Mouse (Mus musculus): ENCODE results near the gene Slc6a19. TPM values are rescaled to one million over a fixed set of nuclear protein-coding genes. Genes with fewer than 3 reads are reported as not detected.
"Not testable (repeated sequence)": the region's sequence is repeated elsewhere in the genome, so short reads cannot be mapped to it uniquely, and the experiment has no call there.

The Slc6a19 gene
- total RNA-seq (2021) = under 1 TPM in 1 of 2 experiments, not detected in 1; 0.09 TPM
- long read RNA-seq, experiment 1 = 0 reads
- long read RNA-seq, experiment 2, partial matches to known transcripts = 0 of 2 reads
- long read RNA-seq, experiment 2, other reads (novel, unspliced or antisense) = 0 of 2 reads

- intact Hi-C loops (cut with DNase I) = no loop called here
- DNase-seq (ENCODE audit: low spot score in 2 of 2) = no peak
These were observed at the start of gene Slc6a19 for GRCm38 (mm10) chr13:73704694-73705325. Gene Slc6a19 (minus strand): TSS chr13:73704865.

GRCm38 (mm10) chr13:73751284-73751683 lies 46.6 kb upstream of the Slc6a19 start:
- intact Hi-C loops (cut with DNase I) = no loop called here
- no peak for DNase-seq (ENCODE audit: low spot score in 2 of 2)

GRCm38 (mm10) chr13:73750435-73750834 lies 45.8 kb upstream of the Slc6a19 start:
- intact Hi-C loops (cut with DNase I) = no loop called here
- DNase-seq (ENCODE audit: low spot score in 2 of 2) = no peak

GRCm38 (mm10) chr13:73748663-73749440 lies 44.2 kb upstream of the Slc6a19 start:
- intact Hi-C loops (cut with DNase I) = no loop called here

GRCm38 (mm10) chr13:73743662-73744061 lies 39.0 kb upstream of the Slc6a19 start:
- DNase-seq (ENCODE audit: low spot score in 2 of 2) = no peak
- intact Hi-C loops (cut with DNase I) = no loop called here

More at GRCm38 (mm10) chr13:73748663-73749440, 44.2 kb upstream of the Slc6a19 start:
- DNase-seq (ENCODE audit: low spot score in 2 of 2) = no peak

GRCm38 (mm10) chr13:73742944-73743343 lies 38.3 kb upstream of the Slc6a19 start:
- intact Hi-C loops (cut with DNase I) = no loop called here

GRCm38 (mm10) chr13:73740399-73740944 lies 35.8 kb upstream of the Slc6a19 start:
- intact Hi-C loops (cut with DNase I); DNase-seq (ENCODE audit: low spot score in 2 of 2): not testable (repeated sequence)

More at GRCm38 (mm10) chr13:73742944-73743343, 38.3 kb upstream of the Slc6a19 start:
- DNase-seq (ENCODE audit: low spot score in 2 of 2) = no peak

- DNase-seq (ENCODE audit: low spot score in 2 of 2) = no peak
- intact Hi-C loops (cut with DNase I) = no loop called here
These were observed 32.3 kb upstream of the Slc6a19 start for GRCm38 (mm10) chr13:73736943-73737342.

GRCm38 (mm10) chr13:73735928-73736327 lies 31.3 kb upstream of the Slc6a19 start:
- intact Hi-C loops (cut with DNase I) = no loop called here

GRCm38 (mm10) chr13:73735270-73735669 lies 30.6 kb upstream of the Slc6a19 start:
- intact Hi-C loops (cut with DNase I) = no loop called here
- no peak for DNase-seq (ENCODE audit: low spot score in 2 of 2)

More at GRCm38 (mm10) chr13:73735928-73736327, 31.3 kb upstream of the Slc6a19 start:
- no peak for DNase-seq (ENCODE audit: low spot score in 2 of 2)

- no peak for DNase-seq (ENCODE audit: low spot score in 2 of 2)
- intact Hi-C loops (cut with DNase I) = no loop called here
These were observed 29.7 kb upstream of the Slc6a19 start for GRCm38 (mm10) chr13:73734379-73734778.

- DNase-seq (ENCODE audit: low spot score in 2 of 2) = no peak
- intact Hi-C loops (cut with DNase I) = no loop called here
These were observed 28.4 kb upstream of the Slc6a19 start, which contains the start of gene Slc12a7 for GRCm38 (mm10) chr13:73732742-73733700. Gene Slc12a7 (plus strand): TSS chr13:73733094.

GRCm38 (mm10) chr13:73732235-73732634 lies 27.6 kb upstream of the Slc6a19 start:
- intact Hi-C loops (cut with DNase I) = no loop called here
- DNase-seq (ENCODE audit: low spot score in 2 of 2) = no peak

GRCm38 (mm10) chr13:73730913-73731312 lies 26.2 kb upstream of the Slc6a19 start:
- intact Hi-C loops (cut with DNase I) = no loop called here
- DNase-seq (ENCODE audit: low spot score in 2 of 2) = no peak

GRCm38 (mm10) chr13:73728633-73729032 lies 24.0 kb upstream of the Slc6a19 start:
- intact Hi-C loops (cut with DNase I) = no loop called here
- DNase-seq (ENCODE audit: low spot score in 2 of 2) = no peak

- intact Hi-C loops (cut with DNase I) = no loop called here
- no peak for DNase-seq (ENCODE audit: low spot score in 2 of 2)
These were observed 23.0 kb upstream of the Slc6a19 start for GRCm38 (mm10) chr13:73727621-73728025.

- intact Hi-C loops (cut with DNase I) = no loop called here
- no peak for DNase-seq (ENCODE audit: low spot score in 2 of 2)
These were observed 20.6 kb upstream of the Slc6a19 start for GRCm38 (mm10) chr13:73725315-73725714.

- DNase-seq (ENCODE audit: low spot score in 2 of 2) = peak; percentile 53 to 66
- intact Hi-C loops (cut with DNase I) = no loop called here
These were observed 18.5 kb upstream of the Slc6a19 start for GRCm38 (mm10) chr13:73723081-73723668.

GRCm38 (mm10) chr13:73720241-73720640 lies 15.6 kb upstream of the Slc6a19 start:
- intact Hi-C loops (cut with DNase I) = no loop called here
- no peak for DNase-seq (ENCODE audit: low spot score in 2 of 2)
